Mouse (Mus musculus): ENCODE measurements around the gene Trpv2. TPM values are rescaled to one million over a fixed set of nuclear protein-coding genes. Genes with fewer than 3 reads are reported as not detected.
"Not testable (repeated sequence)": the region's sequence is repeated elsewhere in the genome, so short reads cannot be mapped to it uniquely, and the experiment has no call there.

The Trpv2 gene
- total RNA-seq, 4 experiments from 2014 or later, result 0.46 to 1.3 (median 0.95) TPM

DNA sequence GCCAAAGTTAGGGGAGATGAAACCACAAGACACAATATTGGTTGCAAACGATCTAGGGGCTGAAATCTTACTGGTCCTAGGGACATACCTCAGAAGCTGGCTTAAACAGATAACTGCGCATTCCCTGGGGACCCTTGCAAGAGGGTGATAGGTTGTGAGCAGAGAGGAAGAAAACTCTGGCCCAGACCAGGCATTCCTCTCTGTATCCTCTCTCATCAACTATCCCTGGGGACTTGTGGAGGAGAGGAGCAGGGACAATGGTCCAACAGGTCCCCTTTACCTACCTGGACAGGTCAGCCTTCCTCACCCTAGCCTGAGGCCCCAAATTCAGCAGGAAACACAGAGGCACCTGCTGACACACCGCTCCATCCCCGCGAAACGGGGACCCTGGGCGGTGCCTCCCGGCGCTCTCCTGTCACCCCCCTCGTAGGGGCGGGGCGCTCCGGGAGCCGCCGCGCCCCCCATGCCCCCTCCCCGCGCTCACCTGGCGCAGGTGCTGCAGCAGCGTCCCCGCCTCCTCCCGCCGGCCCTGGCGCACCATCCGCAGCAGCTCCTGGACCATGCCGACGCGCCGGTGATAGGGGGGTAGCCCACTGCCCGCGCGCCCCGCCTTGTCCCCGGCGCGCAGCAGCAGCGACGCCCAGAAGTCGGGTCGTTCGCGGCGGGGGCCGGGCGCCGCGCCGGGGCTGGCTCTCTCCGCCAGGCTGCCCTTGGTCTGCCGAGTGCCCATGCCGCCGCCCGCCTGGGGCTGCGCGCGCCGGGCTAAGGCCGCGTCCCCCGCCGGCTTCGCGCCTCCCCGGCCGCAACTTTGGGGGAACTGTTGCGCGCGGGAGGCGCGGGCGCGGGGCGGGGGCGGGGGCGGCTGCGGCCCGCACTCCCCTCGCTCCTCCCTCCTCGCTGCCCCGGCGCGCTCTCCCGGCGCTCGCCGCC lies 73.6 kb downstream of the Trpv2 start, which contains the start of gene Lrrc75a:
Lrrc75a (minus strand) TSS at position 863 of the 930 bp plus-strand sequence.
- DNase-seq (ENCODE audit: low spot score in 2 of 2), result no peak

DNA sequence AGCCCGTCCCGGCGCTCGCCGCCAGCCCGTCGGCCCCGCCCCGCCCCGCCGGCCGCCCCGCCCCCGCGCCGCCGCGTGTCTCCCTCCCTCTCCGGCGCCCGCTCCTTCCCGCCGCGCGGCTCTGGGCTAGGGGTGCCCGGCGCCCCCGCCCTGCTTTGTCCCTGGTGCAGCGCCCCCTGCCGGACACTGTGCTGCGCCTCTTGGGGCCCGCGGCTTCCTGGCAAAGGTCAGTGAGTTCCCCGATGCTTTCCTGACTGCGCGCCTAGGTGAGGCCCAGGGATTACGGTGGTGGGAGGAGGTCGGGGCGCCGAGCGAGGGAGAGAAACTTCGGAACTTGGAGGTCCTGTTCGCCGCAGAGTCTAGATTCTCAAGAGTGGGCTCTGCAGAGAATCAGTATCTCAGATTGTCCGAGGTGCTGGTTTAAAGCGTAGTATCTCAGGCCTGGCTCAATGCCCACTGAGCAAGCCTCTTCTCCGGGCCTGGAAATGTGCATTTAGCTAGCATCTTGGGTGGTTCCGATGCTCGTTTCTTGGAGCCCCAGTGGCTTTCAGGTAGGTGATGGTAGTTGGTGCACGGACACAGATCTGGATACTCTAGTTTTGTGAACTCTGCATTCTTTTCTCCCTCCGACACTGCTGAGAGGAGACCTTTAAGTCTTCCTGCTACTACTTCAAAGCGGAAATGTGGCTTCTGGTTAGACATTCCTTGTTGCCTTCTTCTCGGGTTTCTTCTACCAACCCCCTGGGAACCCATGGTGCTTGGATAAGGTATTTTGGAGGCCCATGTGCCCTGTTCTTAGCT lies 74.5 kb downstream of the Trpv2 start, which contains the start of gene Mmgt2:
Mmgt2 (plus strand) TSS at position 74 of the 801 bp plus-strand sequence.
- peak; percentile 87 to 92 for DNase-seq (ENCODE audit: low spot score in 2 of 2)

DNA sequence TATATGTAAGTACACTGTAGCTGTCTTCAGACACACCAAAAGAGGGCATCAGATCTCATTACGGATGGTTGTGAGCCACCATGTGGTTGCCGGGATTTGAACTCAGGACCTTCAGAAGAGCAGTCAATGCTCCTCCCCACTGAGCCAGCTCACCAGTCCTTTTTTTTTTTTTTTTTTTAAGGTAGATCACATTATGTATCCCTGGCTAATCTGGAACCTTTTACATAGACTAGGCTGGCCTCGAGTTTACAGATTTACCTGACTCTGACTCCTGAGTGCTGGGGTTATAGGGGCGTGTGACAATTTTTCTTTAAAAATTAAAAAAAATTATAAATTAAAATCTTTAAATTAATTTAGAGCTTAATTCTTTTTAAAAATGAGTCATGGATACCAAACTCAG lies 75.5 kb downstream of the Trpv2 start:
- not testable (repeated sequence) for DNase-seq (ENCODE audit: low spot score in 2 of 2)

Other genes starting within 250 kb of the Trpv2 start
- gene Pigl, start 116.0 kb upstream of the Trpv2 start, total RNA-seq (2022), result 1 to 10 TPM; 1.6 to 1.9 (median 1.8) TPM
- 100 to 1,000 TPM; 114 to 145 (median 126) TPM for gene Ncor1, start 115.9 kb upstream of the Trpv2 start, total RNA-seq (2022)
- 10 to 100 TPM; 14.0 to 21.6 (median 17.8) TPM for gene Cenpv, start 35.2 kb upstream of the Trpv2 start, total RNA-seq (2022)
- 100 to 1,000 TPM; 864 to 966 (median 933) TPM for gene Ubb, start 23.3 kb upstream of the Trpv2 start, total RNA-seq (2022)
- 1 to 10 TPM; 2.7 to 4.6 (median 3.0) TPM for gene Lrrc75a, start 74.0 kb downstream of the Trpv2 start, total RNA-seq (2022)
- 1 to 10 TPM; 5.3 to 7.2 (median 6.5) TPM for gene Mmgt2, start 74.2 kb downstream of the Trpv2 start, total RNA-seq (2022)
- gene Zfp287, start 157.4 kb downstream of the Trpv2 start, total RNA-seq (2022), result 1 to 10 TPM in 1 of 4 experiments, under 1 TPM in 3; 0.48 to 1.4 (median 0.73) TPM
- not detected for gene Gm10428, start 178.6 kb downstream of the Trpv2 start, total RNA-seq (2022)
- 1 to 10 TPM; 1.4 to 1.7 (median 1.6) TPM for gene Zfp286, start 215.0 kb downstream of the Trpv2 start, total RNA-seq (2022)
- gene Trim16, start 245.7 kb downstream of the Trpv2 start, total RNA-seq (2022), result 10 to 100 TPM; 35.0 to 46.2 (median 37.3) TPM